Mouse (Mus musculus) olfactory bulb, adult 2 months (tissue): ENCODE results near the gene Ros1.

Experiments
- CTCF ChIP-seq: fragments of 200-500 bp; IDR thresholded peaks from 2 replicates; pipeline ENCODE4 v1.5.1; 2012; ENCODE audit warnings: low read depth, mild to moderate bottlenecking, low read length, moderate library complexity; ENCODE audit not compliant: insufficient read depth
- POLR2A ChIP-seq: fragments of 200-500 bp; IDR thresholded peaks from 2 replicates; pipeline ENCODE4 v1.6.1; 2012; ENCODE audit warnings: mild to moderate bottlenecking, low read depth, low read length, moderate library complexity; ENCODE audit not compliant: insufficient read depth

DNA sequence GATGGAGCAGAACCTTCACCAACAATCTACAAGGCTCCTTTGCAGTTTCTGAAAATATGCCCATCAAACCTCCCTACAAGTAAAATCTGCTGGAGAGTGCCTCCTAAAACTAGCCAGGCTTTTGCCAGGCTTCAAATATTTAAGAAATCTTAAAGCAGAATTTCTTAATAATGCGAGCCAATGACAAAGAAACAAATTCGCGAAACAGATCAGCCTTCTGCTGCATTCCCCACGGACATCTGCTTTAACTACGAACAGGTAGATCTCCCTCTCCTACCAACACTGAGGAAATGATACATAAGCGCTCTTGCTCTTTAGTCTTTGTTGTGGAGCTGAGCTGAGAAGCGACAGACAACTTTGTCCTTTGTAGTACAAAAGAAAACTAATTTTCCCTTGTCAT, 169.2 kb downstream of the Ros1 start:
- TF ChIP-seq CTCF (no peak), POLR2A (no peak)
